Mouse (Mus musculus): ENCODE results near the gene Ppm1b.

The Ppm1b gene

GRCm38 (mm10) chr17:85026436-85026835 is 69.9 kb downstream of the Ppm1b start:
- DNase-seq: no peak

- DNase-seq: no peak
Measured at GRCm38 (mm10) chr17:85027247-85027646, 70.7 kb downstream of the Ppm1b start.

GRCm38 (mm10) chr17:85028093-85028739 is 71.7 kb downstream of the Ppm1b start, which contains the start of gene Slc3a1:
TSS of gene Slc3a1 (plus strand) at chr17:85028376.
- DNase-seq: no peak

GRCm38 (mm10) chr17:85028797-85029196 is 72.3 kb downstream of the Ppm1b start:
- no peak for DNase-seq

GRCm38 (mm10) chr17:85030651-85031050 is 74.1 kb downstream of the Ppm1b start:
- no peak for DNase-seq

- no peak for DNase-seq
Measured at GRCm38 (mm10) chr17:85033087-85033486, 76.5 kb downstream of the Ppm1b start.

GRCm38 (mm10) chr17:85034068-85034467 is 77.5 kb downstream of the Ppm1b start:
- no peak for DNase-seq

GRCm38 (mm10) chr17:85037855-85038254 is 81.3 kb downstream of the Ppm1b start:
- no peak for DNase-seq

GRCm38 (mm10) chr17:85038311-85038710 is 81.8 kb downstream of the Ppm1b start:
- no peak for DNase-seq

- DNase-seq: no peak
Measured at GRCm38 (mm10) chr17:85038761-85039160, 82.2 kb downstream of the Ppm1b start.

- no peak for DNase-seq
Measured at GRCm38 (mm10) chr17:85040913-85041312, 84.4 kb downstream of the Ppm1b start.

- DNase-seq: no peak
Measured at GRCm38 (mm10) chr17:85042419-85042818, 85.9 kb downstream of the Ppm1b start.

GRCm38 (mm10) chr17:85043404-85043816 is 86.9 kb downstream of the Ppm1b start:
- DNase-seq: no peak

- DNase-seq: no peak
Measured at GRCm38 (mm10) chr17:85044466-85044865, 87.9 kb downstream of the Ppm1b start.

GRCm38 (mm10) chr17:85045160-85045559 is 88.6 kb downstream of the Ppm1b start:
- no peak for DNase-seq

GRCm38 (mm10) chr17:85048379-85048778 is 91.8 kb downstream of the Ppm1b start:
- no peak for DNase-seq

- DNase-seq: no peak
Measured at GRCm38 (mm10) chr17:85058276-85058675, 101.7 kb downstream of the Ppm1b start.

GRCm38 (mm10) chr17:85059136-85059535 is 102.6 kb downstream of the Ppm1b start:
- no peak for DNase-seq

GRCm38 (mm10) chr17:85063560-85063959 is 107.0 kb downstream of the Ppm1b start:
- DNase-seq: no peak

GRCm38 (mm10) chr17:85067331-85067730 is 110.8 kb downstream of the Ppm1b start:
- DNase-seq: no peak

GRCm38 (mm10) chr17:85070658-85071057 is 114.1 kb downstream of the Ppm1b start:
- DNase-seq: no peak

GRCm38 (mm10) chr17:85071088-85071775 is 114.7 kb downstream of the Ppm1b start:
- DNase-seq: no peak

GRCm38 (mm10) chr17:85072383-85072782 is 115.8 kb downstream of the Ppm1b start:
- DNase-seq: peak; percentile 27

- no peak for DNase-seq
Measured at GRCm38 (mm10) chr17:85073214-85073613, 116.7 kb downstream of the Ppm1b start.

All from embryo, embryonic 11 days (tissue).